Mouse (Mus musculus) spleen, adult 2 months (tissue): ENCODE measurements at regions not wholly inside any gene's neighbourhood (a gene's known extent, or its start where the extent isn't known, plus 50 kb on each side); places are given as distances from the start of the nearest gene placed in this dataset.

Experiments used
- DNase-seq, 2 experiments: peaks; one replicate each; pipeline versions ENCODE4 v3.0.0 to v3.0.0-alpha.2; 2012 to 2021; ENCODE audit warnings: low spot score in 2 of 2, low read depth in 1 of 2
- H3K27ac ChIP-seq: fragments of 200-500 bp; 2 replicates; pipeline ENCODE4 v1.5.1; 2012; ENCODE audit warnings: low read length, inconsistent platforms; ENCODE audit not compliant: insufficient read depth
- H3K27me3 ChIP-seq: fragments of 200-500 bp; 2 replicates; pipeline ENCODE4 v1.6.1; 2012; ENCODE audit warnings: mild to moderate bottlenecking, moderate library complexity, low read length, inconsistent platforms; ENCODE audit not compliant: control insufficient read depth, insufficient read depth
- H3K36me3 ChIP-seq: fragments of 200-500 bp; 2 replicates; pipeline ENCODE4 v1.6.1; 2012; ENCODE audit warnings: mild to moderate bottlenecking, low read length, inconsistent platforms; ENCODE audit not compliant: control insufficient read depth, insufficient read depth
- H3K4me1 ChIP-seq: fragments of 200-500 bp; 2 replicates; pipeline ENCODE4 v1.6.1; 2011; ENCODE audit warnings: inconsistent platforms; ENCODE audit not compliant: control insufficient read depth, insufficient read depth, insufficient read length
- H3K4me3 ChIP-seq: fragments of 200-500 bp; 2 replicates; pipeline ENCODE4 v1.5.1; 2011; ENCODE audit warnings: mild to moderate bottlenecking, inconsistent platforms; ENCODE audit not compliant: insufficient read depth, insufficient read length; ENCODE audit errors: extremely low read depth
- CTCF ChIP-seq: fragments of 200-500 bp; IDR thresholded peaks from 2 replicates; pipeline ENCODE4 v1.5.1; 2011; ENCODE audit warnings: mild to moderate bottlenecking, inconsistent platforms; ENCODE audit not compliant: insufficient read depth, insufficient read length, insufficient replicate concordance; ENCODE audit errors: extremely low read depth
- POLR2A ChIP-seq: fragments of 200-500 bp; IDR thresholded peaks from 2 replicates; pipeline ENCODE4 v1.6.1; 2011; ENCODE audit warnings: low read depth, low read length, inconsistent platforms
- WGBS: fragments of 180-500 bp; shearing (Covaris S2); methylation state at CpG from one replicate; pipeline ENCODE4 v1.1.7; 2018; 5-methylcytosine and 5-hydroxymethylcytosine counted together

DNA sequence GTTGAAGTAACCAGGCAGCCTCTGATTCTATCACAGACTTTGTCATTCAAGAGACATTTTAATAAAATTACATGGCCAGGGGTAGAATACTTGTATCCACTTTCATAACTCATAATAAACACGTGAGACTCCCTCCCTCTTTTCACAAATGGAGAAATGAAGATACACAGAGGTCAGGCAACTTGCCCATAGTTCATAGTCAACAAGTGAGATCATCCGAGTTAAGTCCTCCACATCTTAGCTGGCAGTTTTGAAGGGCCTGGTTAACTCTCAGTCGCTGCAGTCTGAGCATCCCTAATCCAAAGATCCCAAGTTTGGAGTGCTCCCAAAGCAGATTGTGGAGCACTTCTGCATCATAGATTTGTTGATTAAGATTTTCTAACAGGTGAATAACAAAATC lies 94.8 kb upstream of the Fggy start:
- H3K36me3 ChIP-seq: no peaks in the 10 kb centered on the region
- H3K27me3 ChIP-seq: no peaks in the 10 kb centered on the region
- no peak for DNase-seq
- WGBS: 85% methylated on average over 3 of the region's 3 CpGs
- no peak overlapping the region for H3K27ac ChIP-seq
- no peak overlapping the region for H3K4me3 ChIP-seq
- no peaks in the 10 kb centered on the region for H3K4me1 ChIP-seq
- no peak for TF ChIP-seq POLR2A
- no peak for TF ChIP-seq CTCF

DNA sequence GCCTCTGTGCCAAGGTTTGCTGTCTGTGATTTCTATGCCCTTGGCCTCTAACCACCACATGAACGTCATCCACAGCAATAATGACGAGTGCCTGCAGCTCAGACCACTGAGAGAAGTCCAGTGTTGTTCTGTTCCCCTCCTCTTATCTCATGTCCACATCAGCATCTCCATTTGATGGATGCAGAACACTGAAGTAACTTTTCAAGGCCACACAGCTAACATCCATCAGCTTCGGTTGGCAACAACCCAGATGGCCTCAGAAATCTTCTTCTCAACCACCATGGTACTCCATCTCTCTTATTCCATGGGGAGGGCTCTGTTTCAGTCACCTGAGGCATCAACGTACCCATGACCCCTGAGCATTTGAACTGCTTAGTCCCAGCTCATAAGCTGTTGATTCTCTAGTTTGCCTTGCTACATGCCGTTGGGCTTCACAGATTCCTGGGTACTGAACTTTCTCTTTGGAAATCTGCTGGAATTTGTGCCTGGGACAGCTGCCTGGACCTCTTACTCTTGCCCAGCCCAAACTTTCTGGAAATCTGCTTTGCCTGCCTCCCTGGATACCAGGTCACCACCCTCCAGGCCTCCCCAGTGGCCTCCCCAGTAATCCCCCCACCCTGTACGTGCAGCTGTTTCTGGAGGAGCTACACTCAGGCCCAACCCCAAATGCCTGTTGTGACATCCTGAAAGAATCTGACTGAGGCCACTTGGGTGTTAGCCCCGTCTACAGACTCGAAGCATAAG lies 94.1 kb upstream of the Fggy start:
- H3K4me1 ChIP-seq: no peaks in the 10 kb centered on the region
- no peak for TF ChIP-seq POLR2A
- TF ChIP-seq CTCF: no peak
- no peak overlapping the region for H3K27ac ChIP-seq
- H3K4me3 ChIP-seq: no peak overlapping the region
- no peak for DNase-seq
- no peaks in the 10 kb centered on the region for H3K27me3 ChIP-seq
- H3K36me3 ChIP-seq: no peaks in the 10 kb centered on the region
- WGBS: 87% methylated on average over 8 of the region's 8 CpGs

DNA sequence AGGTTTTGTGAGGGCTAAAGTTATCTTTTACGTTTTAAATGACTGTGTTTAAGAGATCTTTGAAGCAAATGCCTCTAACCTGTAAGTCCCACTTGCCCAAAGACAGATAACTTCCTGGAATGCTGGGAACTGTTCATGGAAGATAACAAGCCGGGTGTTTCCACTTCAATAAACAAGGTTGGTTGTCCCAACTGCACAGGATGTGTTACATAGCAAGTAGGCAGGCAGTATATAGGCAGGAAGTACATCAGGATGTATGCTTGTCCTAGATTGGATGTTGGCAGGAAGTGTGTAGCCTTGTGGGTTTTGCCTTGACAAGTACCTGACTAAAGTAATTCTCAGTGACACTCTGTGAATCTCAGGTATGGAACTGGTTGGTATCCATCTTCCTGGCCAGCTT lies 90.7 kb upstream of the Fggy start:
- Histone ChIP-seq H3K27ac (no peak overlapping the region), H3K27me3 (no peaks in the 10 kb centered on the region), H3K36me3 (no peaks in the 10 kb centered on the region), H3K4me3 (no peak overlapping the region), H3K4me1 (no peaks in the 10 kb centered on the region)
- WGBS: 23% methylated on average over 2 of the region's 2 CpGs
- TF ChIP-seq CTCF: no peak
- TF ChIP-seq POLR2A: no peak
- no peak for DNase-seq

DNA sequence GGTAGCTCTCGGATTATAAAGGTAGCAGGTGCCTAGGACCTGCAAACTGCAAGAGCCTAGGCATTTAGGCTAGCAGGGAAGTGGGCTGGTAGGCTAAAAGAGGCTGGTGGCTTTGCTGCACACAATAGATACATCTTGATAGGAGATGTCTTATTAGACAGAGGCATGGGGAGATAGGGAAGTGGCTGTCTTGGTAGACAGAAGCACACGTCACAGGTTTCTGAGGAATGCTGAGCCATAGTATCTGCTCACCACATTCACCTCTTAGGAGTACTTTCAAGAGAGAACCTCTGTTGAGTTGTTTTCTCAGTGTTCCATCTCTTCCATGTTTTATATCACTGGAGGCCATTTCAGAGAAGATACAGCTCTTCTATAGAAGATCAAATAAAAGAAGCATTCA lies 89.8 kb upstream of the Fggy start:
- Histone ChIP-seq H3K27ac (no peak overlapping the region), H3K36me3 (no peaks in the 10 kb centered on the region), H3K4me1 (no peaks in the 10 kb centered on the region), H3K4me3 (no peak overlapping the region), H3K27me3 (no peaks in the 10 kb centered on the region)
- TF ChIP-seq POLR2A (no peak), CTCF (no peak)
- 70% methylated on average over 2 of the region's 2 CpGs for WGBS
- DNase-seq: no peak

DNA sequence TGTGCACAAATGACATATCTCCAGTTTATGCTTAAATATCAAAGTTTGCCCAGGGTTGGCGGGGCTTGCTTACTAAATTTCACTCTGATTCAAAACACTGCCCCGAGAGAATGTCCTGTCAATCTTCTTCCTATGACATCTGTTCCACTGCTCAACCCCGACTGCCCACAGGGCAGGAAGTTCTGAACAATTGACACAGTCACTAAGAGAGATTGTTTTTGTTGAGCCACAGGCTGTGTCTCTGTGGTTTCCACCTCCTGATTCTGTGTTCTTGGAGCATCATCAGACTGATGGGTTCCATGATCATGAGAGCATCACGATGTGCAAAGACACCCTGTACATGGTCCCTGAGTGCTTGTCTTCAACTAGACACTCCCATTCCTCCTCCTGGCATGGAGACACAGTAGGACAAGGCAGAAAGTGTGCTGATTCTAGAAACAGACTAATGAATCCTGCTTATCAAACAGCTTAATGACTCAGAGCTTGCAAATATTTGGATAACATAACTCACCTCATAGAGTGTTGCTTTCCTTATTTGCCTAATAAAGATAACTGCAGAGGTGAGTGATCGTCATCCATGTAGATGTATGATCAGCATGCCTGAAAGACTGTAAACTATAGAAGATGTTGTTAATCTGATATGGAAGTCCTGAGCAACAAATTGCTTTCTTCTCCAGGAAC lies 82.4 kb upstream of the Fggy start:
- Histone ChIP-seq H3K4me3 (no peak overlapping the region), H3K4me1 (no peaks in the 10 kb centered on the region), H3K27ac (no peak overlapping the region), H3K27me3 (no peaks in the 10 kb centered on the region), H3K36me3 (no peaks in the 10 kb centered on the region)
- TF ChIP-seq CTCF (no peak), POLR2A (no peak)
- DNase-seq: no peak
- WGBS: 39% methylated on average over 5 of the region's 5 CpGs

DNA sequence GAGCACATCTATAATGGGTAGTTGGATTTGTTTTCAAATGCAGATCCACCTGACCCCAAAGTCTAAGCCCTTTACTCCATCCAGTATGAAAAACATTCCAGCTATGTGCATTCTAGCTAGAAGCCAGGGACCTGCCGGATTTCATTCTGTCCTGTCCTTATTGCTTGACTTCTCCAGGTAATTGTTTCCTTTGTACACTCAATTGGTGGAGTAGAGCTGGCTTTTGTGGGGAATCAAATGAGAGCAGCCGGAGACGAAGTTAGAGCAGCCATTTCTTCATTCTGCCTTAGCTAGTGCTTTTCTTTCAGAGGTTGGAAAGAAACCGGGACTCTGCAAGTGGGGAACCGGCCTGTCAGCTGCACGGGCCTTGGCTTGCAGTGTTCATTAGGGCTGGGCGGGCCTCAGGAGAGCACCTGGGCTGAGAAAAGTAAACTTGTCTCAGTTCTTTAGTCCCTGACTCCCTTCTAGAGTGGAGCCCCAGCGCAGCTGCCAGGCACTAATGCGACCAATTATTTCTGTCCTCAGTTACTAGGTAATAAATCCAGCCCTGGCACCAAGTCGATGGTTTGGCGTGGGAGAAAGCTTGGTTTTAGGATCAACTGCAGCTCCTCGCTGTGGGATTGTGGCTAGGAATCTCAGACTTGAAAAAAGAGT lies 81.1 kb upstream of the Fggy start:
- DNase-seq: no peak
- 91% methylated on average over 12 of the region's 12 CpGs for WGBS

More for the DNA sequence above, 81.1 kb upstream of the Fggy start:
- TF ChIP-seq POLR2A: no peak
- TF ChIP-seq CTCF: no peak
- no peaks in the 10 kb centered on the region for H3K27me3 ChIP-seq
- H3K36me3 ChIP-seq: no peaks in the 10 kb centered on the region
- H3K4me1 ChIP-seq: no peaks in the 10 kb centered on the region
- H3K27ac ChIP-seq: no peak overlapping the region
- H3K4me3 ChIP-seq: no peak overlapping the region
